Mouse (Mus musculus) megakaryocyte, embryonic 14.5 days (primary cell): ENCODE measurements around the gene Krt34. TPM values are rescaled to one million over a fixed set of nuclear protein-coding genes. Genes with fewer than 3 reads are reported as not detected.

Experiments
- H3K27me3 ChIP-seq: replicated peaks from 2 replicates; pipeline ENCODE3; 2012; ENCODE audit warnings: inconsistent platforms
- H3K36me3 ChIP-seq: replicated peaks from 2 replicates; pipeline ENCODE3; 2012; ENCODE audit warnings: low read length, inconsistent platforms, mixed read lengths
- H3K4me1 ChIP-seq: 2 replicates; pipeline ENCODE4 v1.6.1; 2012; ENCODE audit warnings: inconsistent platforms
- H3K4me3 ChIP-seq: replicated peaks from 2 replicates; pipeline ENCODE3; 2012; ENCODE audit warnings: moderate library complexity, mild to moderate bottlenecking, inconsistent platforms
- H3K9me3 ChIP-seq: 2 replicates; pipeline ENCODE4 v1.6.1; 2012; ENCODE audit warnings: inconsistent platforms
- FLI1 ChIP-seq: IDR thresholded peaks from 2 replicates; pipeline ENCODE4 v1.6.1; 2012; ENCODE audit warnings: low read length, inconsistent platforms, mixed read lengths
- GATA1 ChIP-seq: IDR thresholded peaks from 3 replicates; pipeline ENCODE4 v1.6.1; 2012; ENCODE audit warnings: mixed read lengths, low read length, inconsistent platforms, borderline replicate concordance
- polyA plus RNA-seq: library from polyadenylated mRNA; stranded (reverse); fragments of >175 nt; gene quantifications from 2 replicates; pipeline ENCODE4 v1.2.3, GENCODE M21; 2012; ENCODE audit warnings: low replicate concordance; ENCODE audit not compliant: insufficient read depth

The Krt34 gene
- polyA plus RNA-seq = not detected in 2 replicates

GRCm38 (mm10) chr11:100041454-100041853 is at the start of gene Krt34:
Krt34 (minus strand) TSS chr11:100041554.
- no peaks in the 10 kb centered on the region for H3K4me1 ChIP-seq
- TF ChIP-seq FLI1 (no peak), GATA1 (no peak)
- no peaks in the 10 kb centered on the region for H3K36me3 ChIP-seq
- no peak within 1 kb of the TSS for H3K4me3 ChIP-seq
- H3K9me3 ChIP-seq = no peaks in the 10 kb centered on the region
- H3K27me3 ChIP-seq = no peaks in the 10 kb centered on the region

DNA sequence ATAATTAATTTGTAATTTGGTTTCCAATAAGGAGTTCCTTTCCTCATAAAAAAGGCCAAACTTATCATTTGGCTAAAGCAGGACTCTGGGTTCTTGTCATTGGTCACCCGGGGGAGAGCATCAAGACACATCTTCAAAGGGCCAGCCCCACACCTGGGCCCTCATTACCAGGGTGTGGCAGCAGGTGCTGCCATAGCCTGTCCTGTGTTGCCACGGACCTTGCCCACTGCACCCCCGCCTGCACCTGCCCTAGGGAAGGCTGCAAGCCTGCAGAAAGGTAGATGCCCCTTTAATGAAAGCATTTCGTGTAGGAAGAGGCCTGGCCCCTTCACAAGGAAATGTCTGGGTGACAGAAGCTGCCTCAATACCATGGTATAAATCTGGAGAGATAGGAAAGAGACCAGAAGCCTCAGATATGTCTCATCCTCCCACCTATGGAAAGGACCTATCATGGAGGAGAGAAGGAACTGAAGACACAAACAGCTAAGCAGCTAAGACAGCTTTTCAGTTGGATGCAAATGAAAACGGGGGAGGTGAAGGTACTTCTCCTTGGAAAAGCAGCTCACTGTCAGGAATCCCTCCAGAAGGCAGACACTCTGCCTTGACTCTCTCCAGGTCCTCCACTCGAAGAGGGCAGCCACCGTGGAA is 47.1 kb upstream of the Krt34 start:
- Histone ChIP-seq H3K4me3 (no peak overlapping the region), H3K9me3 (peaks cover 5% of the 10 kb centered on the region; the same call in 1 of the 2 replicates), H3K36me3 (no peaks in the 10 kb centered on the region), H3K4me1 (no peaks in the 10 kb centered on the region), H3K27me3 (peaks cover 1% of the 10 kb centered on the region)
- no peak for TF ChIP-seq FLI1
- no peak for TF ChIP-seq GATA1

DNA sequence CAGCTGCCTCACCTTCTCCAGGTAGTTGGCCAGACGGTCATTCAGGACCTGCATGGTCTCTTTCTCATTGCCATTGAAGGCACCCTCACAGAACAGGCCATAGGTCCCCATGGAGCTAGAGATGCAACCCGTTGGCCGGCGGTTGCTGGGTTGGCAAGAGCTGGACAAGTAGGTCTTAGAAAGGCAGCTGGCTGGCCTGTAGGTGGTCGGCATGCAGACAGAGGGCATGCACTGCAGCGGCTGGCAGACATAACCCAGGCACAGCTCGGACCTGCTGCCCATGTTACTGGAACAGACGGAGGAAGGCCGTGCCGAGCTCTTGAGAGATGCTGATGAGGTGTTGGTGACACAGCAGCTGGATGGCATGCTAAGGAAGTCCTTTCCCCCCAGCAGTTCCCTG is 46.5 kb upstream of the Krt34 start, which contains the start of gene Krt32:
Krt32 (minus strand) TSS at position 366 of the 400 bp plus-strand sequence.
- no peaks in the 10 kb centered on the region for H3K27me3 ChIP-seq
- H3K36me3 ChIP-seq = no peaks in the 10 kb centered on the region
- no peak within 1 kb of the TSS for H3K4me3 ChIP-seq
- peaks cover 5% of the 10 kb centered on the region; the same call in 1 of the 2 replicates for H3K9me3 ChIP-seq
- no peaks in the 10 kb centered on the region for H3K4me1 ChIP-seq
- TF ChIP-seq FLI1 (no peak), GATA1 (no peak)

DNA sequence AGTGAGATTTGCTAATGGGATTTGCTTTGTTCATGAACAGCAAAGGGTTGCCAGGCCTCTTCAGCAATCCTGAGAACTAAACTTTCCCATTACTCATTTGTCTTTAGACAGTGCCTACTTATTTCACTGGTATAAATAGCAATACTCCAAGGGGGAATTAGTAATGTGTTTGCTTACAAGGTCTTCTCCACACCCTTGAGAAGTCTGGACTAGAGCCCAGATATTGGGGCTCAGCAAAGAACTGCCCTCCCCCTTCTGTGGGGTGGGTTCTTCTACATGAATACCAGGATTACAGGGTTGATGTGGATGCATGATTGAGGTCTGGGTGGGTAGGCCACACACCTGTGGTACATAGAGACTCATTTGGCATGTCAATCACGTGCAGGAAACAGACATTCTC is 32.5 kb upstream of the Krt34 start:
- Histone ChIP-seq H3K27me3 (no peaks in the 10 kb centered on the region), H3K9me3 (no peaks in the 10 kb centered on the region), H3K36me3 (no peaks in the 10 kb centered on the region), H3K4me1 (no peaks in the 10 kb centered on the region), H3K4me3 (no peak overlapping the region)
- TF ChIP-seq GATA1 = no peak
- TF ChIP-seq FLI1 = no peak

- H3K4me3 ChIP-seq = no peak overlapping the region
- TF ChIP-seq FLI1 = no peak
- TF ChIP-seq GATA1 = no peak
- H3K9me3 ChIP-seq = no peaks in the 10 kb centered on the region
- H3K4me1 ChIP-seq = no peaks in the 10 kb centered on the region
- no peaks in the 10 kb centered on the region for H3K36me3 ChIP-seq
- no peaks in the 10 kb centered on the region for H3K27me3 ChIP-seq
Observed at GRCm38 (mm10) chr11:100067293-100068036, 26.1 kb upstream of the Krt34 start.

DNA sequence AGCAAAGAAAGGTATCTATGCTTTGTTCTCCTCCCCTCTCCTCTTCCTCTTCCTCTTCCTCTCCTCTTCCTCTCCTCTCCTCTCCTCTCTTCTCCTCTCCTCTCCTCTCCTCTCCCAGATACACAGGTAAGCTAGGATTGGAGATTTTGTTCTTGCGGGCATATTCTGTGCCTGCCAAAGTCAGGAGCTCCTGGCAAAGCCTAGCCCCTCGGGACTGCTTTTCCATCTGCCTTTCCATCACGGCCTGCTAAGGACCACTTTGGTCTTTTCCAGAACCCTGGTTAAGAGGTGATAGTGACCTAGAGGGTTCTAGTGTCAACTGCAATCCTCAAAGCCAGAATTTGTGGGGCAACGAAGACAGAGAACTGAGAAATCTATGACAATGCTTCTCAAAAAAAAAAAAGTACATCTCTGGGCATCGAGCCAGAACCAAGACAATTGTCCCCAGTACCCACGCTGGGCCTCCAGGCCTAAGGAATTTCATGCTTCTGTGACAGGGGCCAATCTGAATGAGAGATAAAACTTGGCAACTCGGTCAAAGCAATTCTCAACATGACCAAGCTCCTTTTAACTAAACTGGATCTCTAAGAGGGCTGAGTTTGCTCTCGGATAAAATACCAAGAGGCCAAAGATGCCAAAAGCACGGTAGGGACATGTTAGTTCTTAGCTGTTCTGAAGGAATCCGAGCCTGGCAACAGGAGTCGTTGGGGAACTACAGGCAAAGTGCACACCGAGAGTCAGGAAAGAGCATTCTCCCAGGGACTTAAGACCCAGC is 25.1 kb upstream of the Krt34 start:
- Histone ChIP-seq H3K9me3 (no peaks in the 10 kb centered on the region), H3K4me3 (no peak overlapping the region), H3K36me3 (no peaks in the 10 kb centered on the region), H3K4me1 (no peaks in the 10 kb centered on the region), H3K27me3 (no peaks in the 10 kb centered on the region)
- TF ChIP-seq GATA1 (no peak), FLI1 (no peak)

GRCm38 (mm10) chr11:100058875-100059274 is 17.5 kb upstream of the Krt34 start:
- H3K9me3 ChIP-seq = no peaks in the 10 kb centered on the region; the same call in 1 of the 2 replicates
- TF ChIP-seq FLI1 (no peak), GATA1 (no peak)
- H3K4me3 ChIP-seq = no peak overlapping the region
- H3K27me3 ChIP-seq = no peaks in the 10 kb centered on the region
- H3K4me1 ChIP-seq = no peaks in the 10 kb centered on the region
- H3K36me3 ChIP-seq = no peaks in the 10 kb centered on the region

- H3K4me1 ChIP-seq = no peaks in the 10 kb centered on the region
- H3K36me3 ChIP-seq = no peaks in the 10 kb centered on the region
- no peaks in the 10 kb centered on the region for H3K27me3 ChIP-seq
- no peak overlapping the region for H3K4me3 ChIP-seq
- no peak for TF ChIP-seq GATA1
- no peak for TF ChIP-seq FLI1
- no peaks in the 10 kb centered on the region; the same call in 1 of the 2 replicates for H3K9me3 ChIP-seq
Observed at GRCm38 (mm10) chr11:100055686-100056655, 14.6 kb upstream of the Krt34 start.

GRCm38 (mm10) chr11:100050451-100050850 is 9.1 kb upstream of the Krt34 start, which contains the start of gene Krt31:
Krt31 (minus strand) TSS chr11:100050551.
- 0 out of 2 replicates have a peak, but pooled peaks cover 3% of the 10 kb centered on the region for H3K9me3 ChIP-seq
- H3K4me3 ChIP-seq = no peak within 1 kb of the TSS
- no peaks in the 10 kb centered on the region for H3K36me3 ChIP-seq
- H3K27me3 ChIP-seq = no peaks in the 10 kb centered on the region
- TF ChIP-seq GATA1 = no peak
- no peak for TF ChIP-seq FLI1
- no peaks in the 10 kb centered on the region for H3K4me1 ChIP-seq
